Mouse (Mus musculus) megakaryocyte, embryonic 14.5 days (primary cell): ENCODE measurements around the gene Gm49601.

Experiments used
- FLI1 ChIP-seq: IDR thresholded peaks from 2 replicates; pipeline ENCODE4 v1.6.1; 2012; ENCODE audit warnings: low read length, inconsistent platforms, mixed read lengths
- GATA1 ChIP-seq: IDR thresholded peaks from 3 replicates; pipeline ENCODE4 v1.6.1; 2012; ENCODE audit warnings: mixed read lengths, low read length, inconsistent platforms, borderline replicate concordance

DNA sequence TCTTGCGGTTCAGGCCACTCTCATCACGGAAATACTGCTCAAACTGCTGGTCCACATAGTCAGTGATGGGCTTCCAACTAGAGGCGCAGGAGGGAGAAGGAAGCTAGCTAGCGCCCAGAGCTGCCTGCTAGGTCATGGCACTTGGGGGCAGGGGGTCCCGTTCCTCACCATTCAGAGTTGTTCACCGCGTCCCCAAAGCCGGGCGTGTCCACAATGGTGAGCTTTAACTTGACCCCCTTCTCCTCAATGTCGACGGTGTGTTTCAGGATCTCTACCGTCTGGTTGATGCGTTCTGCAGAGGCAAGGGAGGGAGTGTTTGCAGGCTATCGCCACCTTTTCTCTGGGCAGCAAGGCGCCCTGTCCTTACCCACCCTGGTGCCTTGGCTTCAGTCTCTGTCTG, 1.6 kb downstream of the Gm49601 start:
- TF ChIP-seq GATA1 (no peak), FLI1 (no peak)
